Mouse (Mus musculus) small intestine, adult 2 months (tissue): ENCODE results near the gene Slc22a23.

Experiments
- CTCF ChIP-seq: fragments of 200-500 bp; IDR thresholded peaks from 2 replicates; pipeline ENCODE4 v1.5.1; 2012; ENCODE audit warnings: low read depth, mild to moderate bottlenecking, control low read depth, inconsistent platforms, low read length, moderate library complexity, mixed read lengths; ENCODE audit not compliant: insufficient replicate concordance, insufficient read length; ENCODE audit errors: extremely low read depth
- POLR2A ChIP-seq: fragments of 200-500 bp; IDR thresholded peaks from 2 replicates; pipeline ENCODE4 v1.6.1; 2012; ENCODE audit warnings: low read depth, mild to moderate bottlenecking, control low read depth, inconsistent platforms, low read length, moderate library complexity

DNA sequence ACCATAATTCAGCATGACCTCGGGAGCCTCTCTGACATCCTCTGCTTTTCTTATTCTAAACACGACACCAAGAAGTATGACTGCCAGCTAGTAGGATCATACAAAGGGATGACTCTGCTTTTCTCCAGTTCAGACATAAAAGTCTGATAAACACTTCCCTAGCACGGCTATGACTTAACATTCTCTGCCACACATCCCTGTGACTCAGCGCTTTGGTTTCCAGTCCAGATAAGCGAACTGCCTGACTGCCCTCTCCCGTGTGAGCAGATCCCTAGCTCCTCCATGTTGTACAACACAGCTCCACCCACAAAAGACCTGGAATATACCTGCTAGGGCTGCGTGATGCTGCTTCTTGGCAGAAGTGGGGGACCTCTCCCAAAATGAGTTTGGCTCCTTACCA, 12.2 kb downstream of the Slc22a23 start:
- TF ChIP-seq POLR2A = no peak
- TF ChIP-seq CTCF = no peak
